Comparison of ENCODE assay signal across 8 mouse cellular contexts in genomic region chr13:98588951-98589501, GRCm38 (mm10). TPM values are rescaled to one million over a fixed set of nuclear protein-coding genes. Genes with fewer than 3 reads are reported as not detected.
A peak's percentile ranks its signal among the peaks of the same experiment; 100 is the strongest.
DNase-seq lines count a peak whose midpoint lies in the region; ATAC-seq lines count a peak whose summit lies in the region.

No protein-coding gene starts in this region.

- ATAC-seq in hindbrain, embryonic 14.5 days (ENCODE audit: low FRiP score), result peak; percentile 79

- no peaks in the 10 kb centered on the region for H3K9me3 ChIP-seq in hindbrain, embryonic 14.5 days (ENCODE audit: control insufficient read depth, low read length)

- H3K4me3 ChIP-seq in hindbrain, embryonic 14.5 days (replicated peaks; ENCODE audit: low read length), result peak overlapping the region; percentile 39

- 2% methylated on average over 35 of the region's 35 CpGs for WGBS in hindbrain, embryonic 14.5 days

- H3K27ac ChIP-seq in hindbrain, embryonic 14.5 days, result no peak overlapping the region

- peak overlapping the region; percentile 16; the same call in 1 of the 2 replicates for H3K9ac ChIP-seq in hindbrain, embryonic 14.5 days

- peak overlapping the region; percentile 68 for H3K4me2 ChIP-seq in hindbrain, embryonic 14.5 days (replicated peaks)

- H3K4me1 ChIP-seq in hindbrain, embryonic 14.5 days (replicated peaks; ENCODE audit: control insufficient read depth, insufficient read depth, low read length), result peaks cover 8% of the 10 kb centered on the region

- peak; percentile 70 for DNase-seq in WW6 (ENCODE audit: low read depth, low spot score)
- peak; percentile 85 to 90 for DNase-seq in cerebellum, postnatal 25 days
- DNase-seq in gastrocnemius, adult 18-20 months (ENCODE audit: low spot score), result peak; percentile 73
- DNase-seq in hindbrain, embryonic 14.5 days (ENCODE audit: low spot score), result peak; percentile 85
- DNase-seq in left cerebral cortex, adult 11 months (ENCODE audit: low spot score), result peak; percentile 47
- peak; percentile 87 for DNase-seq in lung, postnatal 36 days
- DNase-seq in retina, postnatal 1 day, result peak; percentile 92
- peak; percentile 37 to 43 for DNase-seq in thymus, postnatal 36 days

- H3K27me3 ChIP-seq in hindbrain, embryonic 14.5 days (ENCODE audit: control insufficient read depth, insufficient read depth, low read length), result peaks cover 57% of the 10 kb centered on the region

- H3K36me3 ChIP-seq in hindbrain, embryonic 14.5 days (replicated peaks; ENCODE audit: control insufficient read depth, insufficient read depth), result no peaks in the 10 kb centered on the region

RNA-seq across cellular contexts. Expression of gene Tmem174, which starts 48.2 kb away (rescaled TPM):
- total RNA-seq in gastrocnemius, adult 18-20 months (2021), result not detected
- polyA plus RNA-seq in hindbrain, embryonic 14.5 days (2014; fragmentation: Nextera tagmentation; extraction: Ambion mirVana), result not detected in 2 replicates

Comparison
In these comparisons a context has a peak if more than half of its experiments do, and no peak if none do; other contexts are left out.
1. DNase-seq: peak in every context shown above with its lines; median percentile 92 in retina, postnatal 1 day; 88 in cerebellum, postnatal 25 days; 87 in lung, postnatal 36 days; 85 in hindbrain, embryonic 14.5 days; 73 in gastrocnemius, adult 18-20 months; 70 in WW6; 47 in left cerebral cortex, adult 11 months; 40 in thymus, postnatal 36 days.